Mouse (Mus musculus) T-helper 1 cell (primary cell): Measurements from ENCODE around the gene Slc17a2.

Source experiments
- in situ Hi-C: fragments of 300-600 bp; cut with MboI, MseI; formaldehyde crosslinking; loops from one replicate; pipeline ENCODE4 v1.15.1; 2025; ENCODE audit warnings: high pct_unique_total_duplicates

Gene Slc17a2

DNA sequence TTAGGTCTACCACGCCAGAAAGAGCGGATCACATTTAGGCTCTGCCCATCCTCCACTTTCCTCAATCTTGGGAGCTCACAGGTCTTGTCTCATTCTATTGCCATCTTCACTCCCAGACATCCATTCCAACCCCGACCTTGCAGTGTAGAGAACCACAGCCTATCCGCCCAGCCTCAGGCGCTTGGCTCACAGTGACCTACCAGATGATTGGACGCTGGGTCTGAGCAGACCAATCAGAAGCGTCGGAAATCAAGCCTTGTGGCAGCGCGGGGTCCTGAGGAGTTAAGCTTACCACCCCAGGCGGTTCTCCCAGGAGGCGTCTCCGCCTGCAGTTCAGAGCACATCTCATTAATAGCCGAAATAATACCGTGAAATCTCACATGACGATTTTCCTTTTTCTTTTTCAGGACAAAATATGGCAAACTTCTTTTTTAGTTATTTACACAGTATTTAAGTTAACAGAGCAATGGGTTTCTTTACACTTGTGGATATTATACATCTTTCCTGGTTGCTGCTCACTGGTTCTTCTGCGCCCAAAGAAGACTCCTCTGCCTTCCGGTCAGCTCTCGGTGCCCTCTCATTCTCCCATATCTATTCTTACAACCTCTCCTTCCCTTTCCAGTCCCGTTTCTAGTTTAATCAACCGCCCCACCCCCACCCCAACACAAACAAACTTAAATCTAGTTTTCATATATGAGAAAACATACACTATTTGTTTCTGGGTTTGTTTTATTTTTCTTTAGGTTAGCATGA lies 34.1 kb upstream of the Slc17a2 start:
- in situ Hi-C loops, result loop anchor here (25.0 kb wide), 2 partner anchors 990 to 1985 kb away; partner anchors contain the start of genes Gmnn, Hist1h1b, Hist1h2an and Hist1h2bp

DNA sequence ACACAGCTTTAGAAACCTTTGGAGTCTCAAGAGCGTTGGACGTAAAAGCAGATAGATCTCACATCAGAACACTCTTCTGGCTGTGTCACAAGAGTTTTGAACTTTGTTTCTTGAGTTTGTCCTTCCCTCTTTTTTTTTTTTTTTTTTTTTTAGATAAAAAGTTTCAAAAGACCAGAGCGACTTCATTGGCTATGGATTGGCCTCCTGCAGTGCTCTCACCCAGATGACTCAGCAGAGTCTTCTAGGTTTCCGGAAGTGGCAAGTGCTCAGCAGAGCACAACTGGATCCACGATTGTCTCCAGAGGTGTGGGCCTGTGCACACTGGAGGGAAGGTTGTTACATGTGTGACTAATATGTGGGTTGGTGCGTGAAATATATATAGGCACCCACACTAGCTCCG lies 28.5 kb upstream of the Slc17a2 start:
- in situ Hi-C loops, result no loop called here

DNA sequence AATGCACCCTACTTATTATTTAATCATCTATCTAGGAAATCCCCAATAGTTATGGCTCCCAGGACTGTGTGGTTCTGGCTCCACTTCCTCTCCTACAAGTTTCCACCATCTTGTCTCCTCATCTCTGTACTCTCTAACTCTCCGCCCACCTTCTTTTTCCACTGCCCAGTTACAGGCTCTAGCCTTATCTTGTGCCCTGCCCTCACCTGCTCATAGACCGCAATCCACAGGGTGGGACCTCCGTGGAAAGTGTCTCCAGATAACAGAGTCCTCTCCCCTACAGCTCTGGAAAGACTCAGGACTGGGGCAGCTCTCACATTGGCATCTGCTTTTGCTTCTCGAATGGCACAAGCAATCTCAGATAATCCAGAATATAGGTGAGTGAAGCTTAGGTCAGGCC lies 27.8 kb upstream of the Slc17a2 start:
- in situ Hi-C loops, result no loop called here

DNA sequence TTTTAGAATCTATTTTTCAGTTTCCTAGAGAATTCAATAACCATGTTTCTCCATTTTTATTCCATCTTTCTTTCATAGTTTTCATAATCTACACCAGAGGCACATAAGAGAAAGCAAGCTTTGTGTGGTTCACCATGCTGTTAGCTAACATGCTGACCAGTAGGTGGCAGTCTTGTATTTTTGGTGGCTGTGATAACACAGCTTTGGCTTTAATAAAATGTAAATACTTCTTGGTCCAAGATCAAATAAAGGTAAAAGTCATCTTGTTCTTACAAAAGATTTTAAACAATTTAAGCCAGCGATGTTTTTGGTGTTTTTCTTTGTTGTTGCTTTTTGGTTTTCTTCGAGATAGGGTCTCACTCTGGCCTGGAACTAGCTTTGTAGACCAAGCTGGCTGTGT lies 14.3 kb upstream of the Slc17a2 start:
- in situ Hi-C loops, result no loop called here

DNA sequence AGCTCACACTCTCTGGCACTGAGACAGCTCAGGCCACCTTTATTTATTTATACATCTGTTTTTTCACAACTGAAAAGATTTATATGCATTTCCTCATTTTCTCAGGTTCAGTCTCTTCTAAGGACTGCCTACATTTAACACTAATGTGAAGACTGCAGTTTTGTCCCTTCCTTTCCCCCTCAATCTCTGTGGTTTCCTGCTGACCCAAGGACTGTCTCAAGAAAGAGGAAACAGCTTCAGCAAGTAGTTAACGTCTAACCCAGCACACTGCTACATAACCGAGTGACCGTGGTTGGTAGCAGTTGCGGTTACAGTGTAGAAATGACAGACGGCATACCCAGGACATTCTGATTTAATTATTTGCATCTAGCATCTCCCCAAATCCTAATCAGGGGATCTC lies 7.4 kb upstream of the Slc17a2 start:
- in situ Hi-C loops, result loop anchor here (5.0 kb wide), 1 partner anchor 73 kb away; no protein-coding TSS in a partner anchor

DNA sequence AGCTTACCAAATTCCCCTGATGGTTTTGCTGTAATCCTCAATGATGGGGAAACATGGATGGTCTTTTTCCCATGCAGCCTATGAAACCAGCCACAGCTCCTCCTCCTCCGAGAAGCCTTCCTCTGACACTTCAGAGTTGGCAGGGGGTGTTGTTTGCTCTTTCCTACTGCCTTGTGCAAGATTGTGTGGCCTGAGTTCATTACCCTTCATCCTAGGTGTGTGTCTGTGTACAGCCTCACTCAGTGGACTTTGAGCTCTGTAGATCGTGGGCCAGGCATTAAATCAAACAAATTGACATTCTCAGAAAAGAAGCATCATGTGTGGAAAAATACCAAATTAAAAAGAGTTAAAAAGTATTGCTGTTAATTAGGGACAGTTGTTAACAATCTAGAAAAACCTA lies 2.3 kb upstream of the Slc17a2 start:
- in situ Hi-C loops, result loop anchor here (5.0 kb wide), 1 partner anchor 508 kb away; no protein-coding TSS in a partner anchor

DNA sequence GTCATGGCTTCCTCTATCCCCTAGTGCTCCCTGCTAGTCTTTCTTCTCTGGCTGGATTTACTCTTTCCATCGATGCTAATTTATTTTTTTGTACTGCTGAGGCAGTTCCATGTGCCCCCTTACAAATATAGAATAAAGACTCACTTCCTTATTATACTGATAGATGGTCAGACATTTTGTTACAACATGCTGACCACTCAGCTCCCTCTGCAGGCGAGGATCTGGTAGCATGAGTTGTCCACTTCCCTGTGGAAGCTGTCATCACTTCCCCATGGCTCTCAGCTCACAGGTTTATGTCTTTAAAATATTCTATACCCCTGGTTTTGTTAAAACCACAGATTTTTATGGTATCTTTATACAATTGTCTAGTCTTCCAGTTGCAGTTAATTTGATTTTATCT lies 9.4 kb downstream of the Slc17a2 start:
- in situ Hi-C loops, result no loop called here

DNA sequence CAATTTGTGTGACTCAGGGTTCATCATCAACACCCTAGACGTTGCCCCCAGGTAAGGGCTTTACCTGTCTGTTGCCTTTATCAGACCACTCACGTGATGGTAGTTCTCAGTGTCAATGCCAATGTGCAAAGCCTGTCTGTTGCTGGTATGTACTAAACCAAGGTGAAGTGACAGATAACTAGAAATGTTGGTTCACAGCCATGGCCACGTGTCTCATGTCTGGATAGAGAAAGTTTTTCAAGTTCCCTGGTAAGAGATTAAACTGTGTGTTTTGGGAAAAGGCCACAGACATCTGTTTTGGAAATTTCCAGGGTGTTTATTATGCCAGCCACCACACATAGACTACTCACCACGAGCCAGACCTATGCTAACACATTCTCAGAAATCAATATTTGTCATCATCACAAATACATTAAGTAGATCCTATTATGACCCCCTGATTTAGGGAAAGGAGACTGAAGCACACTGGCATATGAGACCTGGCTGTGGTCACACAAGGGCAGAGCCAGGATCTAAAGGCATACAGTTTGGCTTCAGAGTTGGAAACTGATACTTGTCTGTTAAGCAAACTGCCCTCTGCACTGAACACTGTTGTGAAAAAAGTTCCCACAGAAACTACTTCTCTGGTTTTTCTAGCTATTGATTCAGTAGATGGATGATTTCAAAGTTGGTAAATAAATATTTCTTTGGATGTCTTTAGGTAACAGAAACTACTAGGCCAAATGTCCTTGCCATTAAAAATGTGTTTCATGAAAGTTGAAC lies 13.6 kb downstream of the Slc17a2 start:
- in situ Hi-C loops, result no loop called here

DNA sequence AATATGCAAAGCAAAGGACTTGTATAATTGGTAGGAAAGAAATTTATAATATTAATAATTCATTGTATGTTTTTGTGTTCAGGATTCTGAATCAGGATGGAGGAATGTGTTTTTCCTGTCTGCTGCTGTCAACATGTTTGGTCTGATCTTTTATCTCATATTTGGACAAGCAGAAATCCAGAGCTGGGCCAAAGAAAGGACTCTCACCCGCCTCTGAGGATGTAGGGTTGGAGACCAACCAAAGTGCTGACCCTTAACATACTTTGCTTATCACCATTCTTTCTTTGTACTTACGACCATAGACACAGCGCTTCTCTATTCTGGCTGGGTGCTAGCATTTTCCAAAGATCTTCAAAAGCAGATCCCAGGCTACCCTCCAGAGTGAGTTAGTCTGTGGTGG lies 15.4 kb downstream of the Slc17a2 start:
- in situ Hi-C loops, result no loop called here

DNA sequence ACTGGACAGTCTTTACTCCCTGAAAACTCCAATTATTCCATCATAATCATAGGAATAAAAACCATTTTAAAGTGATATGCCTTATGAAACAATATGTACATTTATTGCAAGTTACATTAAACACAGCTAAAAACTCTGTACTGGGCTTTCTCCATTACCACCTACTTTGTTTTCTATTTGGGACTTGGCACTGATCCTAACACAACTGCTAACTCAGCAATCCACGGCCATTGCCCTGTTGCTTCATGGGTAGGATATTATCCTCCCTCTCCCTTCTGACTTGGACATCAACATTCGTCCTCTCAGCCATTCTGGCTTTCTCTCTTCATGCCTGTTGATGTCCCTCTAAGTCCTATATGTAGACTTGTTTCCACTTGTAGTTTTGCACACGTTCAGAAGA lies 19.8 kb downstream of the Slc17a2 start:
- in situ Hi-C loops, result no loop called here

DNA sequence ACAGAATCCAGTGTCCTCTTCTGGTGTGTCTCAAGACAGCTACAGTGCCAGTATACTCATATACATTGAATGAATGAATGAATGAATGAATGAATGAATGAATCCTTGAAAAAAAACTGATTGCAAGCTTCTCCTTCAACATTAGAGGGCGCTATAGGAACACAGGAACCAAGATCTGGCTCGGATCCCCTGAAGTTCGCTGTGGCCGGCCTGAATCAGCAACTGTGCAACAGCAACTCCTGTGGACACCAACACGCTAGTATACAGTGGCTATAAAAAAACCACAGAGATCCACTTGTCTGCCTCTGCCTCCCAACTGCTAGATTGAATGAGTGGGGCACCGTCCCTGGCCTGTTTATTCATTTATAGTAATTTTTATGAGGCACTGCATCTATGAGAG lies 26.3 kb downstream of the Slc17a2 start:
- in situ Hi-C loops, result no loop called here

DNA sequence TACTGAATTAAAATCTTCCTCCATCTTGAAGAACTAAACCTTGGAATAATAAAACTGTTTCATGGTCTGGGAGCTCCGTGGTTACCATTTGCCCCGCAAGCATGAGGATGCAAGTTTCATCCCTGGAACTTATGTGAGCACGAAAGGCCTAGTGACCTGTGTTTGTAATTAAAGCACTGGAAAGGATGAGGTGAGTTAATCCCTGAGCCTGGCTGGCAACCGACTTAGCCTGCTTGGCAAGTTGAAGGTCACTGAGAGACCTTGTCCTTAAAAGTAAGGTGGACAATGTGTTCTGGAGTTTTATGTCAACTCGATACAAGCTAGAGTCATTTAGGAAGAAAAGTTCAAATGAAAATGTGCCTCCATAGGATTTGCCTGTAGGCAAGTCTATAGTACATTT lies 28.0 kb downstream of the Slc17a2 start:
- in situ Hi-C loops, result no loop called here

DNA sequence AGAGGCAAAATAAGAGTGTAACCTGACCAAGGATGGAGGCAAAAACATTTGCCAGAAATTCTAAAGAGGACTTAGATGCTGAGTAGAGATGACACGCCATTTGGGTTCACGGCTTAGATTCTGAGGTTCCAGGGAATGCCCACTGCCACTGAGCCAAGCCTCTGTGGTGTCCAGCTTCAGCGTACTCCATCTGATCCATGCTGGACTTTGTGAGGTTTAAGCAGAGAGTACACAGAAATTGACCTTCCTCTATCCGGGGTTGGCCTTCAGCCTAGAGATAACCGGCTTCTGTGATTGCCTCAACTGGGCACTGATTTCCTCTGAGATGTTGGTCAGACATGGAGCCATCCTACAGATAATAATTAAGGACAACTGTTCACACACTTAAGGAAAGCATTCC lies 29.8 kb downstream of the Slc17a2 start:
- in situ Hi-C loops, result no loop called here

DNA sequence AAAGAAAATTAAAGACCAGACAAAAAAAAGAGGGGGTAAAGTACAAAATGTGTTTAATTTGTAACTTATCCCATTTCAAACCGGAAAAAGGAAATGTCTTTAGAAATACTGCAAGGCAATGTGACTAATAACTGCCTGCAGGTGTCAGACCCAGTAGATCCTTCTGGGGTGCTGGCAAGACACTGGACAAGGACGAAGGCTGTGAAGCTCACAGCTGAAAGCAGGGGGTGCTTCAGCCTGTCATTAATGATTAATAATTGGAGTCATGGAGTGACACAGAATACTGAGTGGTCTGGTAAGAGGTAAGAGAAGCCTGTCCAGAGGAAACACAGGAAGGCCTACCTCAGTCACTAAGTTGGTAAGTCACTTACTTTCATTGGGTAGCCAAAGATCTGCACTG lies 32.5 kb downstream of the Slc17a2 start, which contains the start of gene Slc17a3:
Slc17a3 (plus strand) TSS at position 127 of the 400 bp plus-strand sequence.
- in situ Hi-C loops, result no loop called here

DNA sequence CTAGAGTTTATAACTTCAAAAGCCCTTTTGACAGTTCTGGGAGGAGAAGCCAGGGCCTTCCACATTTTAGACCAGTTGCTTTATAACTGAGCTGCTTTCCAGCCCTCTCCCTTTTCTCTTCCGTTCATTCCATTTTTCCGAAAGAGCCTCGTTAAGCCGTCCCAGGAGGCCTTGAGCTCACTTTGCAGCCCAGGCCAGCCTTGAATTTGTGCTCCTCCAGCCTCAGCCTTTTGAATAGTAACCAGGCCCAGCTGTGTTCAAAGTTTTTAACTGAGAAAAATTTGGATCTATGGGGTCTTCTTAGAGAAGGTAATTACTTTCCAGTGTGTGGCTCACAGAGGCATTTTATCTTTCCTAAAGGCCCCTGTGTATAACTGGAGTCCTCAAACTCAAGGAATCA lies 39.1 kb downstream of the Slc17a2 start:
- in situ Hi-C loops, result no loop called here

DNA sequence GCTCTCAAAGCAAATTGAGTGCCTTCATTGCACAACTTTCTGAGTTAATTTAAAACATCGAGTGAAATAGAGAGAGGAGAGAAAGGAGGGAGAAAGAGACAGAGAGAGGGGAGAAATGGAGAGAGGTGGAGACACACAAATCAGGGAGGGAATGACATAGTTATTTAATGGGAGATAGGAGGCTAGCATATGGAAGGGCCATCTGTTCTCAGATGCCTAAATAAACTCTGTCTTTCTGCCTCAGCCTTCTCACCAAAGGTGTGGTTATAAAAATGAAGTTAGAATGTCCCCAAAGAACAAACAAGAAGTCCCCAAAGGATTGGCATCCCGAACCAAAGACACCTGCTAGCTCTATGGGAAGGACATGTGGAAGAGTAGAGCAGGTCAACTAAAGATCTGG lies 42.5 kb downstream of the Slc17a2 start:
- in situ Hi-C loops, result no loop called here

DNA sequence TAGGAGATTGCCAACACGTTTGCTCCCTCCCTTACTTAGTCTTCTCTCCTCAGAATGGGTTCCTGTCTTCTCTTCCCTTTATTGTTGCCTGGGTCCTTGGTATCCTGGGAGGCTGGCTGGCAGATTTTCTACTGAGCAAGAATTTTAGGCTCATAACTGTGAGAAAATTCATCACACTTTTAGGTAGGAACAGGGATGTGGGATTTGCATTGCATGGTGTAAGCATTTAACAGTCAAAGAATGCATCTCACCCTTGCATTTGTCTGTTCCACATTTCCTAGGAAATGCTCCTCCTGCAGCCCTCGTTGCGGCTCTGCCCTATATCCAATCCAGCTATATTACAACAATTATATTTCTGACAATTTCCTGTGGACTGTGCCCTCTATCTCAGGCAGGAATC lies 49.6 kb downstream of the Slc17a2 start:
- in situ Hi-C loops, result no loop called here

DNA sequence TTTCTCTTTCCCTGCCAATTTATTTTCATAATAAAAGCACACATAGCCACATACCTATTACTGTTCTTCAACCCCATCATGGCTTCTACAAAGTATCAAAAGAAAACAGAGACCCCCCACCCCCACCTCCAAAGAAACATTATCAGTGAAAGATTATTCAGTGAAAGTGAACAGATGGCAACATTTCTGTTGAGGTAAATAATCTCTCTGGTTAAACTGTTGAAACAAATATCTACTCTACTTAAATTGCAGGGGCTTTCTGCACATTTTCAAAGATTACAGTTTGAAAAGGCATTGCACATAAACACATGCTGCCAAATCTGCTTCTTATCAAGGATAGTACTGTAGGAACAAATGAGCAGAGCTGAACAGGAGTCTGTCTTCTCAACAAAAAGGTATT lies 55.0 kb downstream of the Slc17a2 start:
- in situ Hi-C loops, result no loop called here

DNA sequence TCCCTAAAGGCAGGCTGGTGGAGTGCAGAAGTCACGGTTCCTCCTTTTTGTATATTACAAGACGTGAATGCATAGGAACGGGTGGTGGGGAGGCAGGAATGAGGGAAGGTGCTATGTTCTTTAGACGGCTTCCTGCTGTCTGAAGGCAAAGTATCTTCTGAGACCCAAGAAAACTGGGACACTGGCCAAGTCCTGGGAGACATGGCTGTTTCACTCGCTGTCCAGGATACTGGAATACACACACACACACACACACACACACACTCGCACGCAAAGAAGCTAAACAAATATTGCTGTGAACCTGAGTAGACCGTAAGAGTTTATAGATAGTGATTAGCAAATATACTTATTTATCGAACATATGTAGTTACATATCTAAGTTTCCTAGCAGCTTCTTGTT lies 57.9 kb downstream of the Slc17a2 start:
- in situ Hi-C loops, result no loop called here

DNA sequence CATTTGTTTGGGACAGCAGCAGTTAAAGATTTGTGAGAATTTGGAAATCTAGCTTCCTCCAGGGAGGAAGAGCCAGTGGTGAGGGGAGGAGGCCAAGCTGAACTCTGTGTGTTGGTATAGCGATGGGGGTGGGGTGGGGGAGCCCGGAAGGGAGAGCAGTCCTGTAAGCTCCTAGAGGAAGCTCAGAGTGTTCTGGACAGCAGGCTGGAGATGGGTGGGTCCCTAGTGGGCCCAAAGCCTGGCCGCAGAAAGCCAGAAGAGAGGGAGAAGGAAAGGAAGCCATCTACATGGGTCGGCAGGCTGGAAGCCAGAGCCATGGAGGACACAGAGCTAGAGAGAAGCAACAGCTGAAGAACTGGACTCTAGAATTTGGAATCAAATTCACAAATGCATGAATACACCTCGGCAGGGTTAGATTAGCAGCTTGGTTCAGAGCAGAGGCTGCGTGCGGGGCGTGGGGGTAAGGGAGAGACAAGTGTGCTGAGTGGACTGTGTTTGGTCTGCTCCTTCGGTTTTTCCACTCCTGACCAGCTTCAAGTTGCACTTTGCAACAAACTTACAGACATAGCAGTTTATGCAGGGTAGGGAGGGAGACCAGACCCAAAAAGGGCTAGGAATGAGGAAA lies 59.4 kb downstream of the Slc17a2 start:
- in situ Hi-C loops, result no loop called here

DNA sequence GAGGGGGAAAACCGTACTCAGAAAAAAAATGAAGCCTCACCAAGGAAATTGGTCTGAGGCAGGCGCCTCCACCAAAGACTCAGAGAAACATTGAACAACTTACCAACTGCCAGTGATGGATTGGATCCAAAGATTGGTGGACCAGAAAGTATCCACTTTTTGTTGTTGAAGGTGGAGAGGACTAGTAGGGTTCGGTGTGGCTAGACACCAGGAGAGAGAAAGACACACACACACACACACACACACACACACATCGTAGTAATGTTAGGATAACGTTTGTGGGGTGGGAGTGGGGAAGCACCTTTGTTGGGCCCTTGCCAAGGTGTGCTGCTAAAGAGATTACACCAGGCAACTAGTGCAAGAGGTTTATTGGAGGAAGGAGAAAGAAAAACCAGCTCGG lies 60.2 kb downstream of the Slc17a2 start:
- in situ Hi-C loops, result no loop called here

DNA sequence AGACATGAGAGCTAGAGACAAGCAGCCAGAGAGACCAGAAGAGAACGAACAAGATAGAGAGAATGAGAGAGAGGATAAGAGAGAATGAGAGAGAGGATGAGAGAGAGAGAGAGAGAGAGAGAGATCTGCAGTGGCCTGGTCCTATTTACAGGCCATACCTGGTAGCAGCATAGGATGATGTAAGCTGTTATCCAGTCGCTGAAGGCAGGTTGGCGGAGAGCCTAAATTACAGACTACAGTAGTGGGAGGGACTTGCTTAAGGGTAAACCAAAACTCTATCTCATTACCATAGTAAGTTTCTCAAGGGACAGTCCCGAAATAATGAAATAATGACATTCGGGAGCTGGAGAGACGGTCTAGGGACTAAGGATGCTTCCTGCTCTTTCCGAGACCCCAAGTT lies 60.6 kb downstream of the Slc17a2 start, which contains the start of gene Slc17a1:
Slc17a1 (plus strand) TSS at position 346 of the 400 bp plus-strand sequence.
- in situ Hi-C loops, result no loop called here
